Mouse (Mus musculus) left cerebral cortex, postnatal 36 days (tissue): ENCODE results near the gene Ptprg. TPM values are rescaled to one million over a fixed set of nuclear protein-coding genes. Genes with fewer than 3 reads are reported as not detected.

Experiments used
- DNase-seq, 2 experiments: peaks; one replicate each; pipeline ENCODE4 v3.0.0; 2021 to 2022; ENCODE audit warnings: low spot score in 2 of 2, mixed read lengths in 1 of 2
- intact Hi-C: fragments of 180-260 bp; cut with DNase I; formaldehyde crosslinking; loops from one replicate; pipeline ENCODE4 v1.15.1; 2025
- total RNA-seq, 2 experiments: library from RNA; stranded (reverse); gene quantifications; 2 replicates each; pipeline ENCODE4 v1.2.3; 2021

Ptprg gene
- total RNA-seq, 2 experiments from 2014 or later: 95.1 to 108 TPM

DNA sequence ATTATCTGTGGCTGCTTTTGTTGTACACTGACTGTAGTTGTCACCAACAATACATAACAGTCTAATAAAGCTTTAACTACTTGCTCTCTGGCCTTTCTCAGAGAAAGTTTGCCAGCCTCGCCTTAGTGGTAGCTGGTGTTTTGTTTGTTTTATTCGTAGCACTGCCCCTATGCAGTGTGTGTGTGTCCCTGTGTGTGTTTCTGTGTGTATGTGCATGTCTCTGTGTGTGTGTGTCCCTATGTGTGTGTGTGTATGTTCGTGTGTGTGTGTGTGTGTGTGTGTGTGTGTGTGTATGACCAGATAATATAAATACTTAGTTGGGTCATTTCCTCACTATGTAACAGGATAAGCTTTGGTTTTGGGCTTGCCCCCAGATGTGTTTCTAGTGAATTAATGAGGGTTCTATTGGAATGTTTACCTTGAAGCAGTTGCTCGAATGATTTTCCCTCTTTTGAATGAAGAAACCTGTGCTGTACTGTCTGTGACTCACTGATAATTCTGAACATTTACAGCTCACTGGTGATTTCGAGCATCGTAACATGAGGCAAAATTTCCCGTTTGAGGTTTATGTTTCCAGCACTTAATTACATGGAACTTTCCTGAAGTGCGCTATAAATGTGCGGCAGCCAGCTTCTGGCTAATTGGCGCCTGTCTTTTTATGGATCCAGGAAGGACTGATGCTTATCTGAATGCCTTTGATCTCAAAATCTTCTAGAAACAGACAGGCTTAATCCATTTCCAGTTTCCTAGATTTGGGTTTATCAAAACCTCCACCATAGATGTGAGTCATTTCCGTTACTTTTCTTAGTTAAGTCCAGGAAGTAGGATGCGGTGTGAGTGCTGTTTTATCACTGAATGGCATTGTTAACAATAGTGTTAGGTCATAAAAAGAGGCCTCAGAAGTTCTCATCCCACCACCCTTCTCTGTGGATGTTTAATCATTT is 546.3 kb downstream of the Ptprg start:
- DNase-seq: no peak
- intact Hi-C loops: no loop called here

DNA sequence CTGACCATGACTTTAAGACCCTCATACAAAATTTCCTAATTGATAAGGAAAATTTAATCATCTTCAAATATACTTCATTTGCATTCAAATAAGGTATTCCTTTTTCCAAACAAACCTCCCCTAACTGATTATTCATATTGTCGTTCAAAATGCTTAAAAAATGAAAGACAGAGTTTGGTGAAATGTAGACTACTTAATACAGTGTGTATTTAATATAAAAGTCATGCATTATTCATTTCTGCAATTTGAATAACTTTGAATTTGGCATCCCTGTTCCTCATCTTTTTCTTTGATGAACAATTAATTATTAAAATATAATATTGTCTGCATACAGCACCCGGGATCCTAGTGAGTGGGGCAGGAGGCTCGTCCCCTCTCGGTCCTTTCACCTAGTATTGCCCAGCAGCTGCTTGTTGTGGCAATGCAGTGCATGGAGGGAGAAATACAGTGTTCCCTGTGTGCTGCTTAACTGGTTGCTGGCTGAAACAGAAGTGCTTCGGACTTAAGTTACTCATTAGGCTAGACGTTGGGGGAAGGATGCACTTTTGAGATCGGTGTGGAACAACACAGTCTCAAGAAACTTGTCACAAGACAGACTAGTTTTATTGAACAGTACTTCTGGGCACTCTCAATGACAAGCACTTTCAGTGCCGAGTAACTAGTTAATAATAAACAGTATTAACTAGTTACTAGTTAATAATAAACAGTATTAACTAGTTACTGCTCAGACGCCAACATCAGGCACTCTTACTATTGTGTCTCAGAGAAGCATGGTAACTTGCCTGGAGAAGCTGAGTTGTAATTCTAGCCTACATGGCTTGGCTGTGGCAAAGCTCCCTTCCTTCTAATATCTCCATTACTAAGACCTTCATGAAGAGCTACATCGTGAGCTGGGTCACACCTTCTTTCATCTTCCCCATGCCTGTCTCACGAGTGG is 549.3 kb downstream of the Ptprg start:
- DNase-seq: no peak
- intact Hi-C loops: no loop called here

DNA sequence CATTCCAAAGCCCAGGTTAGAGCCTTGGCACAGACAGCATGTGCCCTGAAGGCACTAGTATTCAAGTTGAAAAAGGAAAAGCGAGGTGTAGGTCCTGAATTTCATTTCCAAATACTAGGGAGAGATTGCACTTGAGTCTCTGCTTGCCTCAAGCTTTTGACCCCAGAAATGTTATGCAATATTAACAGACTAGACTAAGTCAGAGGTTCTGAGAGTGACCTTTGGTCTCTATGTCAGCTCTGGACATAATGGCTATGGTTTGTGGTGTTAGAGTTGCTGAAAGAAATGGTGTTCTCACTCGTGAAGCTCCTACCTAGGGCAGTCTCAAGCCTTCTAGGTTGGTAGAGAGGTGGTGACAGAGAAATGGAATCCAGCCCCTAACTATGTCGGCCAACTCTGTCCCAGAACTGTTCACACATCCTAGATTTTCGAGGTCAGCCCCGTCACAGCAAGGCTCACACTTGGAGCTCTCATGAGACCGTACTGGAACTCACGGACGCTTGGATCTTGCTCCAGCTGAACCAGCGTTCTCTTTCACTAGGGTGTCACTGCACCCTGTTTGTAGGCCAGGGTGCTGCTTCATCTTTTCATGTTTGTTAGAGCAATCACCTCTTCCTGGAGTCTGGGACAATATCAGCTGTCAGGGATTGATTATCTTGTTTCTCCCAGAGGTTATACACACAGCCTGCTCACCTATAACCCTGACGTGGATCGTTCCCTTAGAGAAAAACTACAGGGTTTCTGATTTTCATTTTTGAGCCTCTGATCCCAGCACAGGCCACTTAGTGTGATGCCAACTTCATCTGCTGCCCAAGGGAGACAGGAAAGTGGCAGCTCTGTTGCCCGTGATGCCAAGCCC is 551.2 kb downstream of the Ptprg start:
- DNase-seq: no peak
- intact Hi-C loops: no loop called here

DNA sequence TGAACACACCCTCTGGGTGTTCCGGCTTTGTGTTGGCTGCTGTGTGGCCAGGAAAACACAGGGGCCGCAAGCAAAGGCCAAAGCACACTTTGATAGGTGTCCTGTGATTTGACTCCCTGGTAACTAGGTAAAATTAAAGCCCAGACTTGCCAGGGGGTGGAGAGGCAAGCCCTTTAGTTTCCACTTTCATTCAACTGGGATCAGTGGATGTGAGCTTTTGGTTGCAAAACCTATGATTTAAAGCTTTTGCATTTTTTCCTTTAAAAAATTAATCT is 551.8 kb downstream of the Ptprg start:
- intact Hi-C loops: no loop called here
- no peak for DNase-seq

DNA sequence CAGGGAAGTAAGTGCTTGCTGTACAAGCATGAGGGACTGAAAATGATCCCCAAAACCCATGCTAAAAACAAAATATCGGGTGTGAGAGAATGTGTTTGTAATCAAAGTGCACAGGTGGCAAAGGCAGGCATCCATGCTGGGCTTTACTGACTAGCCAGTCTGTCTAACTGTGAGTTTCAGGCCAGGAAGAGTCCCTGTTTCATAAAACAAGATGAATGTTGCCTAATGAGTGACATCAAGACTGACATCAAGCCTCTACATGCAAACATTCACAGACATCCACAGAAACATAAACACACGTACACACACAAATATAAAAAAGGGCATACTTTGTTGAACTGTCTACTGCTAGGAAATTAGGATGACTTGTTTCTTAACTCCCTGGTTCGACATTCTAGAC is 552.3 kb downstream of the Ptprg start:
- no peak for DNase-seq

DNA sequence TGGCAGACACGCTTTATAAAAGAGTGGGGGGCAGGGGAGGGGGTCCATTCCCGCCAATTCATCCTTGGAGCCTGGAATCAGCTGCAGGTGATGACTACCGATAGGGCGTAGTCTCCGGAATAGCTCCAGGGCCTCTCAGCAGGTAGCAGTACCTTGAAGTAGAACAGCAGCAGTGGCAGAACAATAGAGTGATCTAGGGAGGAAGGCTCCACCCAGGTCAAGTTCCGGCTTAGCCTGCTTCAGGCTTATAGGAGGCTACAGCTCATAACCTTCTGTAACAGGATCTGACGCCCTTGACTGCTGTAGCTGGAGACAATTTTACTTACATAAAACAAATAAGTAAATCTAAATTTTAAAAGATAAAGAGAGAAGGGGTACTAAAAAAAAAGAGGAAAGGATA is 554.1 kb downstream of the Ptprg start:
- DNase-seq: no peak
- intact Hi-C loops: no loop called here

More for the DNA sequence above, 552.3 kb downstream of the Ptprg start:
- intact Hi-C loops: no loop called here

DNA sequence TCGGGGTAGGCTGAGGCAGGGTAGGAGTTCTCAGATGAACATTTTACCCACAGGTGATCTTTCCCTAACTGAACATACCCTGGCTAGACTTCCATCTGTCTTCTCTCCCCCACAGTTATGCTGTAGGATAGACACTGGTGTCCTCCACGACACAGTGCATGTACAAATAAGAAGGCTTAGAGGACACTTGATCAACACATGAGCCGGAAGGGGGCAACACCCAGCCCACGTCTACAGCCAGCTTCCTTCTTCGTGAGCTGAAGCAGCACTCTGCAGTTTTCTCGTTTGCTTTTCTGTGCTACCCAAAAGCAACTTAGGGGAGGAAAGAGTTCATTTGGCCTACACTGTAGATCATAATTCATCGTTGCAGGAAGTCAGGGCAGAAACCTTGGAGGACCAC is 554.7 kb downstream of the Ptprg start:
- intact Hi-C loops: no loop called here

DNA sequence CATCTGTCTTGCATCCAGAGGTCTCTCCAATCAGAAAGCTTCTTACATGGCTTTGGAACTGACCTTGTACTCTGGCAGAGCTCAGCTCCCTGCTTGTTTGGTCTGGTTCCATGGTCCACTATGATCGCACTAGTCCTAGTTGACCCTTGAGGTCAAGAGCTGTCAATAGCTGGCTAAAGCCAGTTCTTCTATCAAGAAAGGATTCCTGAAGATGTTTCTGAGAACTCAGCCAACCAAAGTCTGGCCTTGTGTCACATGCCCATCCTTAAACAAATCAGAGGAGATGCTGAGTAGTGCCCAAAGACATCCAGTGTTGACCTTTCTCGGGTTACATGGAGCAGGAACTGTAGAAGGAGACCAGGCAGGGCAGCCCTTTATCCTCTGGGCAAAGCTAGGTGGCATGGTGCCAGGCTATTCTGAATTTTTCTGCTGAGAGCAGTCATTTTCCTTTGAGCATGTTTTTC is 559.2 kb downstream of the Ptprg start:
- no peak for DNase-seq
- intact Hi-C loops: no loop called here

More for the DNA sequence above, 554.7 kb downstream of the Ptprg start:
- no peak for DNase-seq

DNA sequence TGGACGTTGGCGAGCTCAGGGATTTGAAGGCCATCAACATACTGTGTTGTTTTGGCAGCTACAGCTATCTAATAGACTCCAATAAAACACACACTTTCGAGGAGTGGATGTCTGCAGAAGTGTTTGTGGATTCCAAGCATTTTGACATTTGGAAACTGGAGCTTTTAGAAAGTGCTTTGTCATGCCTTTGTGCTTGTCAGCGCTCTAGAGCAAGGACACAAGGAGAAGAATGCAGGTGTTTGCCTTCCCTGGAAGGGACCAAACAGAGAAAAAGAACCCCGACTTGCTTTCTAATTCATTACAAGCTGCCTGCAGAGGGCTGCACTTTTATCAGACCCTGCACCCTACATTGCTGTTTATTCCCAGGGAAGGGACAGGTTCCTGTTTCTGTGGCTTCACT is 560.0 kb downstream of the Ptprg start:
- no peak for DNase-seq
- intact Hi-C loops: no loop called here

DNA sequence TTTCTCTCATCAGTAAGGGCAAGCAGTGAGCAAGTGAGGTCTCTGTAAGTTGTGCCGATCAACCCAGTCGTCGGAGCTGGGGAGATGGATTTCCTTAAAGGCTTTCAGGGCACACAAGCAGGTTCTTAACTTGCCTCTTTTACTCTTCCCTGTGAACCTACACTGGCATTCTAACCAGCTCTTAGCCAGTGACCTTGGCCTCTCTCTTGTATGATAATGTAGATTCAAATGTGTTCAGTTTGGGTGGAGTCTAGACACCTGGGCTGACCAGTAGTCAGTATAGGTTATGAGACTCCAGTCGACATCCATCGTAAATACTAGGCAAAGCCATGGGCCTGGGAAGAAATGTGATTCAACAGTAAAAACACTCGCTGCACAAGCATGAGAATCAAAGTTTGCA is 560.7 kb downstream of the Ptprg start:
- intact Hi-C loops: no loop called here
- DNase-seq: no peak

DNA sequence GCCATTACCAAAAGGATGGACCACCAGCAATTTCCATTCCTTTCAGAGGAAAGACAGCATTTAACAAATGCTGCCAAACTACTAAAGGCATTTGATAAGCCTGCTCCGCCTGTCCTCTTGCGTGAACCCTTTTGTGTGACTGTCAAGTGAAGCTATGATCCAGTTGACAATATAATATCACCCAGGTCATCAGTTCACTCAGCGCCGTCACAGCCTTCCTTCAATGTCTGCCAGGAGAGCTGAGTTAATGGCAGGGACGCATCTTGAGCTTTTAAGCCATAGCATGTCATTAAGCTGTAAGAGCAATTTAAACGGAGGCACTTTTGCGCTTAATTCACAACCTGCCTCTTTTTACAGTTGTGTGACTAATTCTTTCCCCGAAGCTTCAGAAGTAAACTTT is 565.9 kb downstream of the Ptprg start:
- no peak for DNase-seq
- intact Hi-C loops: no loop called here

DNA sequence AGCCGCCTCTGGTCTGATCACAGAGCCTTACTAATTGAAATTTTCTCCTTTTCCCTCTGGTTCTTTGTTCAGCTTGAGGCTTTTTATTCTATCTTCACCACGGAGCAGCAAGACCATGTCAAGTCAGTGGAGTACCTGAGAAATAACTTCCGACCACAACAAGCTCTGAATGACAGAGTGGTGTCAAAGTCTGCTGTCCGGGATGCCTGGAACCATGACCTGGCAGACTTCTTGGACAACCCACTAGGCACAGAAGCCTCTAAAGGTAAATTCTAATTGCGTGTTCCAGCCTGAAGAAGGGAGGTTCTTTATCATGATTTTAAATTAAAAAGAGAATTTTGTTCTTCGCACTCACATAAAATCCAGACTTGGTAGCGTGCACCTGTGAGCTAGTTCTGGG is 568.6 kb downstream of the Ptprg start:
- intact Hi-C loops: no loop called here
- no peak for DNase-seq

DNA sequence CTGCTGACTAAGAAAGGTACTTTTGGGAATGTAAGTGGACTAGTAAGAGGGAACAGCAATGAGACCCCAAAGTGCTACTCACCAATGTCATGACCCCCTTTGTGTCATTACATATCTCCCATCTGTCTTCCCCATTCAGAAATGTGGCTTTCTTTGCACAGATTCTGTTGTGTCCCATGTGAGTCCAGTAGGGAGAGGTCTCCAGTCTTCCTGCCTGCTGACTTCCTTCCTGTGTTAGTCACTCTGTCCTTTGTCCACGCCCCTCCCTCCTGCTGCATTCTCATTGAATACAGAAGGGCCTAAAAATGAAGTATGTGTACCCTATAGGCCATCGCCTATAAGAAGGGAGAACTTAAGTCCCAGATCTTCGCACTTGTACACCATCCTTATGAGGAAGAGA is 571.4 kb downstream of the Ptprg start:
- intact Hi-C loops: no loop called here
- DNase-seq: no peak

DNA sequence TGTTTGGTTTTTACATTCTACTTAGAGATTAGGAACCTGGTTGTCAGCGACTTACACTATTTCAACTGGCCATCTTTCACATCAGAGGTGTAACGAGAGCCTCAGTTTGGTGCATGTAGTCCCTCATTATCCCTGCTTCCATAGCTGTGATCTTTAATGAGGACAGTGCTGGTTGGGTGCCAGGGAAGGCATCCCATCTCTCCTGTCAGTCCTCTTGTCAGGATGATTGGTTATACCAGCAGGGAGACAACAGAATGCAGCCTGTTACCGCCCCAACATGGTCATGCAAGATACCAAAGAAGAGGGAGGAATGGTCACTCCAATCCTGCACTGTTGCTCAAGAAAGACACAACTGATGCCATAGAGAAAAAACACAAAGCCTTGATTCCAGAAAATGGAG is 574.6 kb downstream of the Ptprg start:
- DNase-seq: no peak
- intact Hi-C loops: no loop called here

DNA sequence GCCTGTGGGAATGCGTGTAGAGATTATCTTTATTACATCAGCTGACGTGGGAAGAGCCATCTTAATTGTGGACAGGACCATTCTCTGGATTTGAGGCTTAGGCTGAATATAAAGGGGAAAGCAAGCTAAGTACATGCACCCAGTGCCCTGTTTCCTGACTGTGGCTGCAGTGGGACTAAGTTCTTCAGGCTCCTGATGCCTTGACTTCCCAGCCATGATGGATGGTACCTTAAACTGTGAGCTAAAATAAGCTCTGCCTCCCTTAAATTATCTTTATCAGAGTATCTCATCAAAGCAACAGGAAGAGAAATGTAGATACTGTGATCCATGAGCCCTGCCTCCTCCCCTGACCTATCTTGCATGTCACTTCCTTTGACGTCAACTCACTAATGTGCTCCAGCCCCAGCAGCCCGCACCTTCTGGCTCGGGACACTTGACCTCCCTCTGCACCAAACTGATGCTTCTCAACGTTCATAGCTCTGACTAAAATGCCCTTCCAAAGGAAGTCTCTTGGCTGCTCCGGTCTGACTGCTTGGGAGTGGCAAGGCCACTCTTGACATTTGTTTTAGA is 578.8 kb downstream of the Ptprg start:
- DNase-seq: no peak
- intact Hi-C loops: loop anchor here (10.0 kb wide), 1 partner anchor 317 kb away; no protein-coding TSS in a partner anchor

DNA sequence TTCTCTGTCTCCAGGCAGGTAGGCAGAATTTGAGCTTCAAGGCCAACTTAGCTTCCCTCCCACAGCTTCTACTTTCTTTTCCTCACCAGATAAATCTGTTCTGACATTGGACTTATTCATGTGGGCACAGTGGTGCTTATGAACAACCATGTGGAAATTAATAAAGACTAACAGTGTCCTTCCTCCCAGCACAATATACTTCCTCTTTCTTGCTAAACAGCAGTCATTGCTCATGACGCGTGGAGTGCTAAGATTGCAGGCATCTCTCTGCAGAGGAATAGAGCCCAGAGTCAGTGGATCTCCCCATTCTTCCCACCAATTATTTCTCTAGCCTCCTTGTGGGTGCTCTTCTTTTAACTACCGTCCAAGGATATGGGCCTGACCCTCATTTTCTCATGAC is 579.8 kb downstream of the Ptprg start:
- DNase-seq: no peak
- intact Hi-C loops: loop anchor here (10.0 kb wide), 1 partner anchor 318 kb away; no protein-coding TSS in a partner anchor

DNA sequence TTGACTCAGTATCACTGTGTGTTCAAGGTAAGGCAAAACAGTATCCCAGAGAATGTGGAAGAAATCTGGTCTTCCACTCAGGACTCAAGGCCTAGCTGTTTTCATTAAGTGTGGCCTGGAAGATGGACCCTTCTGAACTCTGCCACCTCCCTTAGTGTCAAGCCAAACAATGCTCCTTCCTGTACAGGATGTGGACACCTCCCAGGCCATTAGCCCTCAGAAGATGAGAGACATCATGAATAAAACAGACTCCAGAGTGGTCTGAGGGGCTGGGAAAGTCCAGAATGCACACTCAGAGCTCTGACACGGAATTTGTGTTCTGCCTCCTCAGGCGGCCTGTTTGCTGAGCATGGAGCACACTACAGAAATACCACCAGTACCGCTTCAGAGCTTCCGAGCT is 581.2 kb downstream of the Ptprg start:
- intact Hi-C loops: loop anchor here (10.0 kb wide), 1 partner anchor 320 kb away; no protein-coding TSS in a partner anchor
- no peak for DNase-seq

DNA sequence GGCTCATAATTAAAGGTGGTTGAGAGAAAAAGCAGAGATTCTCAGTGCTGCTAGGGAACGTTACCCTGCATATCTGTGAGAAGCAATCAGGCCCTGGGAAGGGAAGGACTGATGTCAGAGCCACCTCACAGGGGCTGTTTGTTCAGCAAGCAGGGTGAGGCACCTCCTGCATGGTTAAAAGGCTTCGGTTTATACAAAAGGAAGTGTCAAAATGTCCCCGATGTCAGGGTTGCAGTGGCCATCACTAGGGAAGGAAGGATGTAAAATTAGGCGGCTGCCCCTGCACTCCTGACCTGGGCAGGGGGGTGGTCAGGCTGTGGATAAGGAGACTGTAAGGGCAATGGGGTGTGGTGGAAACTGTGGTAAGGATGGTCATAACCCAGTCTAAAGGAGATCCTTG is 583.2 kb downstream of the Ptprg start:
- intact Hi-C loops: loop anchor here (10.0 kb wide), 1 partner anchor 322 kb away; no protein-coding TSS in a partner anchor
- no peak for DNase-seq
